Mouse (Mus musculus) induced T-regulatory cell, adult 2 months (primary cell): Measurements from ENCODE around the gene Myo15.
"Not testable (repeated sequence)": the region's sequence is repeated elsewhere in the genome, so short reads cannot be mapped to it uniquely, and the experiment has no call there.

ENCODE experiments used
- DNase-seq: peaks from one replicate; pipeline ENCODE4 v3.0.0-alpha.2; 2012; ENCODE audit warnings: low read depth

The Myo15 gene

GRCm38 (mm10) chr11:60507281-60507680 is 38.1 kb downstream of the Myo15 start:
- no peak for DNase-seq

GRCm38 (mm10) chr11:60508950-60509349 is 39.8 kb downstream of the Myo15 start:
- no peak for DNase-seq

DNA sequence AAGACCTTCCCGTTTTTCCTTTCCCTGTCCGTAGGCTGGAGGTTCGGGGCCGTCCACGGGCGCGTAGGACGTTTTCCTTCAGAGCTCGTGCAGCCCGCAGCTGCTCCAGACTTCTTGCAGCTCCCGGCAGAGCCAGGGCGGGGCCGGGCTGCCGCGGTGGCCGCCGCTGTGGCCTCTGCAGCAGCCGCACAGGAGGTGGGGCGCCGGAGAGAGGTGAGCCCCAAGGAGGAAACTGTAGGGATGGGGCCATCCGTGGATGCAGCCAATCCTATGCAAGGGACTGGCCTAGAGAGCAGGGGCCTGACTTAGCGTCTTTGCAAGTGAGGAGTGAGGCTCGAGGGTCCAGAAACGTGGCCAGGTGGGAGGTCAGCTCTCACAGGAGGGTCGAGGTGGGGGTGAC is 40.4 kb downstream of the Myo15 start:
- DNase-seq = no peak

GRCm38 (mm10) chr11:60511893-60512292 is 42.8 kb downstream of the Myo15 start:
- no peak for DNase-seq

- DNase-seq = peak; percentile 34
These were observed 43.4 kb downstream of the Myo15 start for GRCm38 (mm10) chr11:60512520-60512919.

GRCm38 (mm10) chr11:60514941-60515340 is 45.8 kb downstream of the Myo15 start:
- DNase-seq = no peak

DNA sequence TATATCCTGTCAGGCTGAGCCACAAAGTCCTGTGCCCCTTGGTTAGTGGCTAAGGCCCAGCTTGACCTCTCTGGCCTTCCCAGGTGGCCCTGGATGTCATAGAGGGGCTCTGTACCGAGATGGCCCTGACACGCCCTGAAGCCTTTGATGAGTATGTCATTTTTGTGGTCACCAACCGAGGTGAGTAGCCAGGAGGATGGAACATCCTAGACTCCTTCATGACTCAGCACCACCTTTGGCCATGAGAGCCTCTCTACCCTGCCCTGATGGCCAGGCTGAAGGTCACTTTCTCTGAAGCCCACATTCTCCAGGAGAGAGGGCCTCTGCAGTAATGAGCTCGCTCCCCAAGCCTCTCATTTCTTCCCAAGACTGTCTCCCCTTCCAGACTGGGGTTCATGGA is 49.2 kb downstream of the Myo15 start:
- DNase-seq = no peak

GRCm38 (mm10) chr11:60522027-60522426 is 52.9 kb downstream of the Myo15 start:
- no peak for DNase-seq

DNA sequence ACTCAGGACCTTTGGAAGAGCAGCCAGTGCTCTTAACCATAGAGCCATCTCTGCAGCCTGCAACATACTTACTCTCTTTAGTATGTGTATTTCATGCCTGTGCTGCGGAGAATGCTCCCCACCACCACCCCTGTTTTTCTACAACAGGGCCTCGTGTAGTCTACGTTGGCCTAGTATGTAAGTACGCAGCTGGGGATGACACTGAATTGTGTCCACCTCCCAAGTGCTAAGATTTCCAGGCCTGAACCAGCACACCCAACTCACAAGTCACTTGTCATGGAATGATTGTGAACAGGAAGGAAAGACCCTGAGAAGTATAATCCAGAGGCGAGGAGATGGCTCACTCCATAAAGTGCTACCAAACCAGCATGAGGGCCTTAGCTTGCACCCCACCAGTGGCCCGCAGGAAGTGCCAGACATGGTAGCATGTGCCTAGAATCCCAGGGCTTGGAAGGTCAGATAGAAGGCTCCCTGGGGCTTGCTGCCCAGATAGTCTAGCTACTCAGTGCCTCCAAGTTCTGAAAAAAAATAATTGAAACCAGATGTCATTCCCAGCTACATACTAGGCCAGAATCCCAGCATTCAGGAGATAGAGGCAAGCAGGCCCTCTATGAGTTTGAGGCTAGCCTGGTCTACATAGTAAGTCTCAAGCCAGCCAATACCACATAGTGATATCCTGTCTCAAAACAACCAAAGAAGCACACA is 53.7 kb downstream of the Myo15 start:
- no peak for DNase-seq

DNA sequence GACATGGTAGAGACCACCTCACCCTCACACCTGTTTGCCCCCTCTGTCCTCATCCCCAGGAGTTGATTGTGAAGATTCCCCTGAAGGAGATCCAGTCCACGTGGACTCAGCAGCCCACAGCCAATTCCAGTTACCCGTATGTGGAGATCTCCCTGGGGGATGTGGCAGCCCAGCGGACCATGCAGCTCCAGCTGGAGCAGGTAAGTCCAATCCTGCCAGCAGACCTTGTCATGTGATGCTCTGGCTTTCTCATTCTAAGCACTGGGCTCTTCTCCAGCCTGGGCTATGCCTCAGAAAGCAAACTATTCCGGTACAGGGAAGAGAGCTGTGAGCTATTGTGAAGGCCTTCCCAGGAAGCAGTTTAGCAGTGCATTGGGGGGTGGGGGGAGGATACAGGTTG is 57.3 kb downstream of the Myo15 start:
- DNase-seq = no peak

DNA sequence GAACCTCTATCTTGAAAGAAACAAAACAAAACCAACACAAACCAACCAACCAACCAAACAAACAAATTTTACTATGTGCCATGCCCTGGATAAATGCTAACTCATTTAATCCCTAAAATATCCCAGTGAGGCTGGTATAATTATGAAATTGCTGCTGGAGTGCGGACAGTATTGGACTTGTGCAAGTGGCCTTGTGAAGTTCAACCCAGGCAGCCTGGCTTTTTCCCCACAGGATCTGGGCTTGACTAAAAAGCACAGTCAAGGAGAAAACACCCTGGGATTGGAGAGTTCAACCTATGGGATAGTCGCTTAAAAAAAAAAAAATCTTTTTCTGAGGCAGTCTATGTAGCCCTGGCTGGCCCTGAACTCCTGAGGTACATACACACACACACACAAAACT is 66.5 kb downstream of the Myo15 start:
- peak; percentile 16 for DNase-seq

DNA sequence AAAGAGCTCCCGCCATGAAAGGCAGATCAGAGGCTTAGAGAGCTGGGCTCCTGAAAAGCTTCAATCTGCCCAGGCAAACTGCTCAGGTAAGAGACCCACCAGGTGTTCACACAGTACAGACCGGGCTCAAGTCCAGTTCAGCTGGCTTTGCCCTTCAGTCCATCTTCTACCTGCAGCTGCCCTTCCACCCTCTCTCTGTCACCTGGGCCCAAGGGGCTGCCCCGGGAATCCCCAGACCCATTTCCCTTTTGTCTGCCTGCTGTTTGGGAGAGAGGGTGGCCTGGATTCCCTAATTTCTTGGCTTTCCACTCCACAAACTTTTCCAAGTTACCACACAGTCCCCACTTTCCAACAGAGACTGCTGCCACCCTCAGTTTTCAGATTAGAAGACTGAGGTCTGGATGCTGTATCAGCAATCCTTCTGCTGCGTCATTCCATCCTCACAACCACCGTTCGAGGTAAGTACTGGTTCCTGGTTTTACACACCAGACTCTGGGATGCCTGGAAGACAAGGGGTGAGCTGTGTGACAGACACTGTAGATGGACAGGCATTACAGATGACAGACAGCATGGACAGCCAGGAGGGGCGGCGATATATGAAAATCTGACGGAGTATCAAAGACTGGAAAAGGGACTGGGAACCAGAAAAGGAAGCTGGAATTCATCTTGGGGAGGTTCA is 67.2 kb downstream of the Myo15 start, which contains the start of gene Alkbh5:
Gene Alkbh5, plus strand, starts transcription at position 202 of the 679 bp plus-strand sequence.
- DNase-seq = peak; percentile 42

DNA sequence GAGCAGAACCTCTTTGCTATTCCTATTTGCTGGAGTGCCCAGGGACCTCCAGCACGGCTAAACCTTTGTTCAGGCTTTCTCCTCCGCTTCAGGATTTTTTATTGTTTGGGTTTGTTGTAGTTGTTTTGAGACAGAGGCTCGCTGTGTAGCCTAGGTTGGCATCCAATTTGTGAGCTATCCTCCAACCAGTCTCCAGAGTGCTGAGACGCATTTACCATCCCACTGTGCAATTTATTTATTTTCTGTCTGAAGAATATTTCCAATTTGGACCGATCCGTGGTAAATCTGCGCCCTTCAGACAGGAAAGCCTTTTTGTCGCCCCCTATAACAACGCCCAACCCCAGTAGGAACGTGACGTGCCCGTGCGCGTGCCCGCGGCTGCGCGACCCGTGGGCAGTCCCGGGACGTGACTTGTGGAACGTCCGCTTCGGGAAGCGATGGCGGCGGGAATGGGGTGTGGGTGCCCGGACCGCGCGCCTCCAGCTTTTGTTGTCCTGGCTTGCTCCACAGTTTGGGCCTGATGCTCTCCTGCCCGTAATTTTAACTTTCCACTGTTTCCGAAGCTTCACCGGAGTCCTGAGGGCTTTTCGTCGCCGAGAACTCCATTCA is 67.8 kb downstream of the Myo15 start:
- DNase-seq = no peak

- DNase-seq = peak; percentile 96
These were observed 68.6 kb downstream of the Myo15 start for GRCm38 (mm10) chr11:60537468-60538347.

DNA sequence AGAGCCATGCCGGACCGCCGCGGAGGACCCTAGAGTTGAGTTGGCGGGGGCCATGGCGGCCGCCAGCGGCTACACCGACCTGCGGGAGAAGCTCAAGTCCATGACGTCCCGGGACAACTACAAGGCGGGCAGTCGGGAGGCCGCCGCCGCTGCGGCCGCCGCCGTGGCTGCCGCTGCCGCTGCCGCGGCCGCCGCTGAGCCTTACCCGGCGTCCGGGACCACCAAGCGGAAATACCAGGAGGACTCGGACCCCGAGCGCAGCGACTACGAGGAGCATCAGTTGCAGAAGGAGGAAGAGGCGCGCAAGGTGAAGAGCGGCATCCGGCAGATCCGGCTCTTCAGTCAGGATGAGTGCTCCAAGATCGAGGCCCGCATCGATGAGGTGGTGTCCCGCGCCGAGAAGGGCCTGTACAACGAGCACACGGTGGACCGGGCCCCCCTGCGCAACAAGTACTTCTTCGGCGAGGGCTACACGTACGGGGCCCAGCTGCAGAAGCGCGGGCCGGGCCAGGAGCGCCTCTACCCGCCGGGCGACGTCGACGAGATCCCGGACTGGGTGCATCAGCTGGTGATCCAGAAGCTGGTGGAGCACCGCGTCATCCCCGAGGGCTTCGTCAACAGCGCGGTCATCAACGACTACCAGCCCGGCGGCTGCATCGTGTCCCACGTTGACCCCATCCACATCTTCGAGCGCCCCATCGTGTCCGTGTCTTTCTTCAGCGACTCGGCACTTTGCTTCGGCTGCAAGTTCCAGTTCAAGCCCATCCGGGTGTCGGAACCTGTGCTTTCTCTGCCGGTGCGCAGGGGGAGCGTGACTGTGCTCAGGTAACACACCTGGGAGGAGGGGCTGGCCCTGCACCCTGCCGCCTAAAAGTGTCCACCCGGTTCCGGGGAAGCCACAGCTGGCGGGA is 69.5 kb downstream of the Myo15 start:
- DNase-seq = peak; percentile 69

- peak; percentile 44 for DNase-seq
These were observed 70.4 kb downstream of the Myo15 start for GRCm38 (mm10) chr11:60539540-60539939.

DNA sequence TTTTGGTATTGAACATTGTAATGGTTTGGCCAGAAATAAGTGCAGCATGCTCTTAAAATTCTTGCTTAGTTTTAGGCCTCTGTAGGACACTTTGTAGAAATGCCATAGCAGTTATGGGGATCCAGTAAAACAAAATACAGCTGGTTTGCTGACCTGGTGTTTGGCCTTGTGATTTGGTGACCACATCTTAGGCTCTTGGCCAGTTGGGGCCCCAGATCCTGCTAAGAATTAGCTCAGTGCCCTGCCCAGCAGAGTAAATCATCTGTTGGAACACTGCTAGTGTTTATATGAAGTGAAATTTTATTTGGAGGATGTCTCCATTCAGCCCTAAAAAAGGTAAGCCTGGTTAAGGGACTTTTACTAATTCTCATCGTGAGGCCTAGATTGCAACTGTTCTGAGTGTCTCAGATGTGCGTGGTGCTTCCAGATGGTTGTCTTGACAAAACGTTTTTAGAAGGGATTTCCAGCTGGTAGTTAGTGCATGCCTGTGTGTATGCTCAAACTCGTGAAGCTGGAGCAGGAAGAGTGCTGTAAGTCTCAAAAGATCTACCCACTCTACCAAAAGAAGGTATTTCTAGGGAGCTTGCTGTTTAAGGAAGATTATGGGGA is 71.0 kb downstream of the Myo15 start:
- DNase-seq = peak; percentile 21

DNA sequence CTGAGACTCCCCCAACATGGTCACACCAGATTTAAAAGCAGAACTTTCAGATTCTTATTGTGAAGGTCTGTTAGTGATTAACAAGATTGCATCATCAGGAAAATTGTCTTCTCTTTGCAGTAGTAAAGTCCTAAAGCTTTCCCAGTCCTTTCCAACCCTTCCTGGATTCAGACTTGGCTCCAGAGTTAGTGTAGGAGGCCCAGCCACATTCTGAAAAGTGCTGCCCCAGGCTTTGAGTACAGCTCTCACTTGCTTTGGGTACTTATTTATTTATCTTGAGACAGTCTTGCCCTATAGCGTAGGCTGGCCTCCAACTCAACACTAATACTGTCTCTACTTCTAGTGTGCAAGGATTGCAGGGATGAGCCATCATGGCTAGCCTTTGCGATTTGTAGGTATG is 71.6 kb downstream of the Myo15 start:
- DNase-seq = peak; percentile 10

- no peak for DNase-seq
These were observed 72.7 kb downstream of the Myo15 start for GRCm38 (mm10) chr11:60541831-60542230.

- not testable (repeated sequence) for DNase-seq
These were observed 74.1 kb downstream of the Myo15 start for GRCm38 (mm10) chr11:60543211-60543610.

DNA sequence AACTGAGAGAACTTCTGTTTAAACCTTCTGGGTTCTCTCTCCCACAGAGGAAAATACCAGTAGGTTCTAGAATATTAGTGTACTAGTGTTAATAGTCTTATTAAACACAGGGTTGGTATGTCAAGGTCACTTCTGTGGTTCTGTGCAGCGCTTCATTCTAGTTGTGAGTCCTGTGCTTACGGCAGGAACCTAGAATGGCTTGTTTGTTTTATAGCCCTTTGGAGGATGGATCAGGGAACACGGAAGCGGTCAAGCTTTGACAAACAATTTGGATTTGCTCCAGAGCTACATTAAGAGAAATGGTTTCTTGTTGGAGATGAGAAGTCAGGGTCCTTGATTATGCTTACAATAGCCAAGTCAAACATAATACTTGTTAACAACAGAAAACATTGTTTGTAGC is 76.3 kb downstream of the Myo15 start:
- no peak for DNase-seq
